17 mouse cellular contexts compared by ENCODE assay signal in genomic region chr13:113990247-113990646, GRCm38 (mm10).
"Had no signal": no experiment of that assay in that cellular context is flagged by ENCODE, and none has a peak within 500 bp of the region (broad histone marks: within the 10 kb centered on the region; RNA-seq: fewer than 3 reads in every experiment).

No protein-coding gene starts in this region.

- DNase-seq: lung, embryonic 14.5 days; lung, postnatal 10 days; lung, postnatal 4 days; midbrain, embryonic 14.5 days; retina, postnatal 1 day; right cerebral cortex, postnatal 25 days; right cerebral cortex, postnatal 4 days; spleen, adult 18-20 months; thymus, adult 18-20 months; thymus, postnatal 14 days; thymus, postnatal 36 days had no signal

- H3K9me3 ChIP-seq: midbrain, embryonic 10.5 days; midbrain, embryonic 12.5 days; neural tube, embryonic 15.5 days had no signal

- H3K36me3 ChIP-seq: midbrain, embryonic 12.5 days; neural tube, embryonic 13.5 days; neural tube, embryonic 15.5 days had no signal

- H3K9ac ChIP-seq: lung, embryonic 14.5 days; midbrain, embryonic 12.5 days; neural tube, embryonic 13.5 days; neural tube, embryonic 15.5 days had no signal

- H3K4me1 ChIP-seq: midbrain, embryonic 12.5 days; neural tube, embryonic 15.5 days had no signal

- H3K4me2 ChIP-seq: lung, embryonic 14.5 days; midbrain, embryonic 12.5 days; neural tube, embryonic 13.5 days; neural tube, embryonic 15.5 days had no signal

- H3K4me3 ChIP-seq: midbrain, embryonic 10.5 days; midbrain, embryonic 12.5 days; myocyte; neural tube, embryonic 13.5 days; neural tube, embryonic 15.5 days had no signal

- ATAC-seq: midbrain, embryonic 16.5 days had no signal

- H3K27me3 ChIP-seq: midbrain, embryonic 12.5 days; neural tube, embryonic 13.5 days; neural tube, embryonic 15.5 days had no signal

- H3K27ac ChIP-seq: midbrain, embryonic 10.5 days; midbrain, embryonic 12.5 days; neural tube, embryonic 13.5 days; neural tube, embryonic 15.5 days had no signal
